Mouse (Mus musculus) embryonic fibroblast, embryonic 13.5 days (primary cell): Measurements from ENCODE around the gene Nr6a1.

Experiments
- CTCF ChIP-seq: IDR thresholded peaks from 2 replicates; pipeline ENCODE4 v1.5.1; 2011; ENCODE audit warnings: mild to moderate bottlenecking, control low read depth, low read length, moderate library complexity, borderline replicate concordance; ENCODE audit not compliant: insufficient read depth
- POLR2A ChIP-seq: IDR thresholded peaks from 2 replicates; pipeline ENCODE4 v1.6.1; 2011; ENCODE audit warnings: low read depth, mild to moderate bottlenecking, control low read depth, low read length, moderate library complexity

- no peak for TF ChIP-seq POLR2A
- TF ChIP-seq CTCF, result no peak
Observed at GRCm38 (mm10) chr2:38925171-38926080, 2.1 kb downstream of the Nr6a1 start.
